ENCODE assay signal across 8 mouse cellular contexts in genomic region chr8:87974122-87974758, GRCm38 (mm10). TPM values are rescaled to one million over a fixed set of nuclear protein-coding genes. Genes with fewer than 3 reads are reported as not detected.
DNase-seq lines count a peak whose midpoint lies in the region; ATAC-seq and TF ChIP-seq lines count a peak whose summit lies in the region.

No protein-coding gene starts in this region.

- no peak overlapping the region for H3K27ac ChIP-seq in heart, postnatal 0 days (ENCODE audit: low read depth)
- H3K27ac ChIP-seq in limb, embryonic 14.5 days (replicated peaks; ENCODE audit: low read depth, low read length) = peak overlapping the region; percentile 65

- H3K4me2 ChIP-seq in heart, postnatal 0 days (ENCODE audit: low read depth, low read length) = peak overlapping the region; percentile 80
- H3K4me2 ChIP-seq in limb, embryonic 14.5 days (replicated peaks; ENCODE audit: low read depth, low read length, severe bottlenecking) = peak overlapping the region; percentile 59

- H3K9me3 ChIP-seq in E14TG2a.4 (ENCODE audit: low read length) = peaks cover 5% of the 10 kb centered on the region; the same call in 1 of the 2 replicates
- H3K9me3 ChIP-seq in heart, postnatal 0 days (replicated peaks; ENCODE audit: control insufficient read depth, low read length) = no peaks in the 10 kb centered on the region
- H3K9me3 ChIP-seq in limb, embryonic 14.5 days (ENCODE audit: control insufficient read depth, low read length) = no peaks in the 10 kb centered on the region

- peak overlapping the region; percentile 72 for H3K4me3 ChIP-seq in E14TG2a.4 (replicated peaks; ENCODE audit: low read length)
- peak overlapping the region; percentile 39 for H3K4me3 ChIP-seq in heart, postnatal 0 days (ENCODE audit: low read depth, low read length)
- peak overlapping the region; percentile 26 for H3K4me3 ChIP-seq in limb, embryonic 14.5 days (replicated peaks; ENCODE audit: low read length)

- no peak for ATAC-seq in heart, postnatal 0 days (ENCODE audit: insufficient read depth, low read depth)
- ATAC-seq in limb, embryonic 14.5 days (ENCODE audit: low FRiP score, low read depth) = no peak

- TF ChIP-seq EP300 in heart, postnatal 0 days (IDR thresholded peaks at IDR 0.05; ENCODE audit: low read depth) = no peak

- peak overlapping the region; percentile 20; the same call in 1 of the 2 replicates for H3K9ac ChIP-seq in heart, postnatal 0 days (replicated peaks; ENCODE audit: low read depth, low read length)
- peak overlapping the region; percentile 47 for H3K9ac ChIP-seq in limb, embryonic 14.5 days (ENCODE audit: low read depth, low read length, severe bottlenecking)

- TF ChIP-seq CTCF in E14TG2a.4 (conservative IDR thresholded peaks at IDR 0.05; ENCODE audit: low read length) = no peak
- no peak for TF ChIP-seq CTCF in heart, postnatal 0 days (IDR thresholded peaks at IDR 0.05; ENCODE audit: low read depth)

- WGBS in heart, postnatal 0 days = 7% methylated on average over 21 of the region's 21 CpGs
- whole genome bisulfite sequencing in limb, embryonic 14.5 days = 4% methylated on average over 21 of the region's 21 CpGs

- no peaks in the 10 kb centered on the region for H3K36me3 ChIP-seq in E14TG2a.4 (ENCODE audit: insufficient read depth, low read length)
- no peaks in the 10 kb centered on the region for H3K36me3 ChIP-seq in heart, postnatal 0 days (replicated peaks; ENCODE audit: control insufficient read depth, insufficient read depth, low read length)
- no peaks in the 10 kb centered on the region for H3K36me3 ChIP-seq in limb, embryonic 14.5 days (ENCODE audit: control insufficient read depth, insufficient read depth, low read length)

- TF ChIP-seq POLR2A in limb, embryonic 14.5 days (IDR thresholded peaks at IDR 0.05; ENCODE audit: borderline replicate concordance, extremely low read depth, insufficient read depth, insufficient read length) = no peak

- DNase-seq in adrenal gland, postnatal 10 days = peak; percentile 41
- DNase-seq in adrenal gland, postnatal 25 days = no peak
- DNase-seq in heart, postnatal 0 days (ENCODE audit: low spot score) = no peak
- no peak for DNase-seq in limb, embryonic 14.5 days (ENCODE audit: low spot score)
- DNase-seq in MN1 (ENCODE audit: low spot score) = no peak
- no peak for DNase-seq in thymus, postnatal 10 days (ENCODE audit: low spot score in 2 of 2)
- no peak for DNase-seq in T-cell, adult 2 months (ENCODE audit: low spot score)

- H3K27me3 ChIP-seq in E14TG2a.4 (ENCODE audit: insufficient read depth, low read length) = no peaks in the 10 kb centered on the region
- 0 out of 2 replicates have a peak, but pooled peaks cover 3% of the 10 kb centered on the region for H3K27me3 ChIP-seq in heart, postnatal 0 days (ENCODE audit: control insufficient read depth, insufficient read depth, low read length)
- H3K27me3 ChIP-seq in limb, embryonic 14.5 days (ENCODE audit: control insufficient read depth, insufficient read depth, low read length) = no peaks in the 10 kb centered on the region

- peaks cover 69% of the 10 kb centered on the region for H3K4me1 ChIP-seq in E14TG2a.4 (replicated peaks; ENCODE audit: low read depth, low read length)
- H3K4me1 ChIP-seq in heart, postnatal 0 days (ENCODE audit: control insufficient read depth, insufficient read depth) = 0 out of 2 replicates have a peak, but pooled peaks cover 7% of the 10 kb centered on the region
- H3K4me1 ChIP-seq in limb, embryonic 14.5 days (ENCODE audit: control insufficient read depth, insufficient read depth, low read length) = peaks cover 22% of the 10 kb centered on the region

RNA-seq across cellular contexts. Expression of gene Zfp423, which starts 14.8 kb away (rescaled TPM):
- total RNA-seq in adrenal gland, postnatal 10 days (2021) = 10 to 100 TPM; 19.6 to 35.2 TPM
- total RNA-seq in adrenal gland, postnatal 25 days (2021) = 14.5 and 17.5 TPM in 2 replicates
- total RNA-seq in heart, postnatal 0 days (2014; rRNA removed; ENCODE audit: low replicate concordance) = 5.0 and 7.9 TPM in 2 replicates
- polyA plus RNA-seq in heart, postnatal 0 days (2015; fragmentation: Nextera tagmentation; extraction: Ambion mirVana) = 1.9 TPM in 2 replicates
- polyA plus RNA-seq in limb, embryonic 14.5 days (2012; rRNA removed) = 46.4 and 59.9 TPM in 2 replicates
- polyA plus RNA-seq in limb, embryonic 14.5 days (2014; fragmentation: Nextera tagmentation; extraction: Ambion mirVana) = 24.4 and 33.2 TPM in 2 replicates
